Mouse (Mus musculus): ENCODE data around the gene Dnajc12.
A peak's percentile ranks its signal among the peaks of the same experiment; 100 is the strongest.

GRCm38 (mm10) chr10:63382372-63383279, at the start of gene Dnajc12:
- TF ChIP-seq E2F4 (IDR thresholded peaks at IDR 0.05; ENCODE audit: insufficient read depth) (no peak), USF1 (IDR thresholded peaks at IDR 0.05; ENCODE audit: low read depth) (no peak), MAX (IDR thresholded peaks at IDR 0.05; ENCODE audit: low read depth) (no peak), POLR2A (IDR thresholded peaks at IDR 0.05; ENCODE audit: insufficient read length, low read depth) (peak; percentile 85), TCF12 (IDR thresholded peaks at IDR 0.05; ENCODE audit: insufficient read depth, poor library complexity, severe bottlenecking) (no peak), POLR2AphosphoS2 (IDR thresholded peaks at IDR 0.05; ENCODE audit: insufficient read length, low read depth) (peak; percentile 89), MYOG (IDR thresholded peaks at IDR 0.05; ENCODE audit: control insufficient read depth in 1 of 3, insufficient read depth in 1 of 3, insufficient read length in 2 of 3, low read depth in 2 of 3) (no peak), REST (IDR thresholded peaks at IDR 0.05; ENCODE audit: insufficient read depth, insufficient read length) (no peak), TCF3 (IDR thresholded peaks at IDR 0.05; ENCODE audit: insufficient read length, low read depth) (no peak)
